Mouse (Mus musculus) CD4-positive, CD25-positive, alpha-beta regulatory T cell, adult 2 months (primary cell): ENCODE data around the gene Fam20c.

Source experiments
- DNase-seq: peaks from one replicate; pipeline ENCODE4 v3.0.0-alpha.2; 2012; ENCODE audit warnings: low read depth, low spot score

Gene Fam20c

DNA sequence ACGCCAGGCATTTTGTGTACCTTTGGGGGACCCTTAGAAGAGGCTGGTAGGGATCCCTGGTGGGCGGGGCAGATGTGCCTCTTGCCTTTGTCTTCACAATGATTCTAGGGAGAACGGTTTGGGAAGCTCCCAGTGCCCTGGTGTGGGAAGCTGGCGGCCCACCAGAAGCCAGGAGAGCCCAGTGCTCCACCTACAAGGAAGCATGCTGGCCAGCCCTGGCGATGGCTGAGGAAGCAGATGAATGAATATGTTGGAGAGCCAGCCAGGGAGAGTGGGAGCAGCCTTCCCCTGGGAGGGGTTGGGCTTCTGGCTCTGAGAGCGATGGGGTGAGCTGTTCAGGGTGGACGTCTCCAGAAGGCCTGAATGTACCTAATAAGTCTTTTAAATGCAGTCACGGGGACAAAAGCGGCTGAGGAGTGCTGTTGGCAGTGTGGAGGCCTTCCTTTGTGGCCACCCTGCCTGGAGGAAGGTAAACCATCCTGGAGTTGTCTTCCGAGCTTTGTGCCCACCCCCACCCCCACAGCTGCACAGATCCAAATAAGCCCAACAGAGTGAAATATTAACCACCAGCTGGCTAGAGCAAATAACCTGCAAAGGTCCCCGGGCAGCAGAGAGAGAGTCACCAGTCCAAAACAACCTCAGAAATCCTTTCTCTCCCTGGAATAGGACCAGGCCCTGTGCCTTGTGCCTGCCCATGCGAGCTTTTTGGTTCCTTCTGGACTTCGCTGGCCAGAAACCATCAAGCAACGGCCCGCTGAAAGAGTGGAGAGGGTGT lies 2.2 kb downstream of the Fam20c start:
- no peak for DNase-seq

DNA sequence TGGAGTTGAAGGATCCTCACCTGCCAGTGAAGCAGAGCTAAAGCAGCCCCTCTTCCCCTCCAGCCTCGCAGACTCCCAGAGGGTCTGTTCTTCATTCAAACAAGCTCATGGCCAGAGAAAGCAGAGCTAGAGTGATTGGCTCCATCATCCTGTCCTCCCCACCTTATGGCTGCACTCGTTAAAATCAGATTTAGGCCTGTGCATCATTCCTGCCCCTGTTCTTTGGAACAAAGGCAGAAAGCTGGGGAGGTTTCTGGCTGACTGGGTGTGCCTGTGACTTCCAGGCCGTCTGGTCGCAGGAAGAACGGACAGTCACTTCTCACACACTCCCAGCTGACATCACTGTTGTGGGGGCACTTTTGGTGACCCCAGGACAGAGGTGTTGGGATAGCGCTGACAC lies 2.8 kb downstream of the Fam20c start:
- DNase-seq: no peak

DNA sequence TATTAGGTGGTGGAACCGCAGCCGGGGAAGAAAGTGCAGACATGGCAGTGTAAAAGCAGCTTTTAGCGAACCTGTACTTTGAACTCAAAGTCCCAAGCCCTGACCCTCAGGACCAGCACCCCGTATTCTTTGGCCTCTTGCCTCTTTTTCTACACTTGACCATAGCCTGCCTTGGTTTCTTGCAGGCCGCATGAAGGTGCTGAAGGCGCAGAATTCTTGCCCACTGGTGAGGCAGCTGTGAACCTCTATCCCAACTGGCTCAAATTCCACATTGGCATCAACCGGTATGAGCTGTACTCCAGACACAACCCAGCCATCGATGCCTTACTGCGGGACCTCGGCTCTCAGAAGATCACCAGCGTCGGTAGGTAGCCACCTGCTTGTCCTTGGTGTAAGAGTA lies 3.3 kb downstream of the Fam20c start:
- DNase-seq: no peak

DNA sequence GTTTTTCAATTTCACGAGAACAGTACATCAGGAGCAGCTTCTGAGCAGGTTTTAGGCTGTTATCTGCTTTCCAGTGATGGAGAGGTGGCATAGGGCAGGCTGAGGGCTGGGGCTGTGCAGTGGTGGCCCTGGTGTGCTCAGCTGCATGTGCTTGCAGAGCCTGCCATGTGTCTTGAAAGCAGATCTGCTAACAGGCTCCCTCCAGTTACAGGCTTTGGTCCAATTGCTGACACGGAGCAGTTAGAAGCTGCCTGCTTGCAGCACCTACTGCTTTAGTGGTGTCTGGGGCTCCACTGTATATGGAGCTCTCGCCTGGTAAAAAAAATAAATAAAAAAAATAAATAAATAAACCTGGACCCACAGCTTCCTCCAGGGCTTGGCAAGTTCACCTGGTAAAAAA lies 4.2 kb downstream of the Fam20c start:
- DNase-seq: no peak

DNA sequence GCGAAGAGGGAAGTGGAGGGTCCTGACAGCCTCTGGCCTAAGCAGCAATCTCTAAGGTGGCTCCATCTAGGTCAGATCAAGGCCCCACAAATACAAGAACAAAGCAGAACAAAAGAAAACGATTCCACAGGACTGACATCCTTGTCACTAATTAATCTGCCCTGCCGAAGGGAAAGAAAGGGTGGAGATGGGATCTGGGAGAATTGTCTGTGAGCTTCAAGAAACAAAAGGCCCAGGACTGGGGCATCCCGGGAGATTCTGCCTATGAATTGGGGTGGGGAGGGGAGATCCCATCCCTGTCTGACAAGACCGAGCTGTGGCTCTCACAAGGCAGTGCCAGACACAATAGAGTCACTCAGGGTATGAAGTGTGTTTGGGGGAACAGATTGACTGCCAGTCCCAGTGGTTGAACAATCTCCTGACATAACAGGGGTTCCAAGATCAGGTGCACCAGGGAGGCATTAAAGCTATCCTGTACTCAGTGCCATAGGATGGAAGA lies 7.6 kb downstream of the Fam20c start:
- no peak for DNase-seq

DNA sequence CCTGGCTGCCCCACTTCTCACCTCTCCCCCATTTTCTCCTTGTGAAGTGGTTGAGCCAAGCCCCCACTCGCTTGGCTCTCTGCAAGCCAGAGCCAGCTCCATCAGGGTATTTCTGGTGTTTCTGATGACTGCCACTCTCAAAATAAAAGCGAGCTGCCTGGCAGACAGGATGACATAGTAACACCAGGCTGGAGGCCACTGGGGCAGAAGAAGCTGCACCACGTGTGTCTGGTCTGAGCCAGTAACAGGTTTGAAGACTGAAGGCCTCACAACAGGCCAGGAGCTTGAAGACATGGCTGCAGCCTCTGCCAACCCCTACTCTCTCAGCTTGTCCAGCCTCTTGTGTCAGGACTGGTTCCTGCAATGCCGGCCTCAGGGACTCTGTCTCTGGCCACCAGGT lies 8.0 kb downstream of the Fam20c start:
- DNase-seq: no peak

DNA sequence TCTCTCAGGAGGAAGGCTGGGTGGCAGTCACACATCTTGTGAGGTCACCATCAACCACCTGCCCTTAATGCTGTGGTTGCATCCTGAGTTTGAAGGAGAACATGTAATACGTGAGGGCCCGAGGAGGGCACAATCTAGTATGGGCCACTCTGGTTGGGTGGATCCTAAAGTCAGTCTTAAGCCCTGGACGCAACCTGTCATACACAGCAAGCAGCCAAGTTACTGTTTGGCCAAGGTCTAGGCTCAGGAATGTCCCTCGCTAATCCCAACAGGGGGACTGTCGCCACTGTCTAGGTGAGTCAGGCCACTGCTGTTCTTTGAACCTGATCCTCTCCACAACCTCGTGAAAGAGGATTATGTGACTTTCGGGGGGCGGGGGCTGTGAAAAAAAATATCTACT lies 10.3 kb downstream of the Fam20c start:
- DNase-seq: no peak

DNA sequence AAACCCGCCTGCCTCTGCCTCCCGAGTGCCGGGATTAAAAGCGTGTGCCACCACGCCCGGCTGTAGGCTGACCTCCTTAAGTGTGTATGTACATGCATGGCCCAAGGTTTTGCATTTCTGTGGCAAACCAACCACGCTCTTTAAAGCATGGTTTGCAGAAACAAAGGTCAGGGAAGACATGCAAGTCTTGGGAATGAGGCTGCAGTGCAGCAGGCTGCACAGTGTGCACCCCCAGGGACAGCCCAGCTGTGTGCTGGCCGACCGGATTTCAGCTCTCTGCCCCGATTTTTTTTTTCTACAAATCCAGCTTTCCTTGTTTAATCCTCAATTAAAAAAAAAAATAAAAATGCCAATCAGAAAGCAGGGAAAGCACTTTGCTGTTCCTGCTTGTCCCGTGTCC lies 13.3 kb downstream of the Fam20c start:
- DNase-seq: no peak

DNA sequence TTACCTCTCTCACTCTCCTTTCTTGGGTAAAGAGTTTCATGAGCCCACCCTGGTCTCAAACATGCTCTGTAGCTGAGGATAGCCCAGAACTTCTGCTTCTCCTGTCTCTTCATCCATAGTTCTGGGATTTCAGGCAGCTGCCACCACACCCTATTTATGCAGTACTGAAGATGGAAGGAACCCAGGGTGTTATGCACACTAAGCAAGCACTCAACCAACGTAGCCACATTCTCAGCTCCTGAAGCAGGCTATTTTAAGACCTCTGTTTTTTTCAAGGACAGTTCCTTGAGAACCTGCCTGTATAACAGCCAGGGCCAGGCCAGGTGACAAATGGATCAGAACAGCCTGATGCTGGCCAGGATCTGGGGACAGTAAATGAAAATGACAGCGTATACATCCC lies 14.4 kb downstream of the Fam20c start:
- no peak for DNase-seq

DNA sequence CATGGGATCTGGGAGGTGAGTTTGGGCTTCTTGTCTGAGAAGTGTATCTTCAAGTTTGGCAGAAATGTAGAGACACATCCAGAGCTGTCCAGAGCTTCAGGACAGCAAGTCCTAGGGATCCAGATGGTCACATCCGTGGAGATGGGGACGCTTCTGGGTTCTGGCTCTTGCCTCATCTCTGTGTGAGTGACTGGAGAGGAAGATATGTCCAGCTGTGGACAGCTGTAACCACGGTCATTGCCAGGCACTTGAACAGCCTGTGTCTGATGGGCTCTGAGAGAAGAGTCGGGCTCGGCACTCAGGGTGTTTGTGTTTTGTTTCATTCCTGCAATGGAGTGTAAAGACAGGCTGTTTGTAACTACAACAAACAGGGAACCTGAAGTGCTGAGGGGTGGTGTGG lies 14.8 kb downstream of the Fam20c start:
- no peak for DNase-seq

DNA sequence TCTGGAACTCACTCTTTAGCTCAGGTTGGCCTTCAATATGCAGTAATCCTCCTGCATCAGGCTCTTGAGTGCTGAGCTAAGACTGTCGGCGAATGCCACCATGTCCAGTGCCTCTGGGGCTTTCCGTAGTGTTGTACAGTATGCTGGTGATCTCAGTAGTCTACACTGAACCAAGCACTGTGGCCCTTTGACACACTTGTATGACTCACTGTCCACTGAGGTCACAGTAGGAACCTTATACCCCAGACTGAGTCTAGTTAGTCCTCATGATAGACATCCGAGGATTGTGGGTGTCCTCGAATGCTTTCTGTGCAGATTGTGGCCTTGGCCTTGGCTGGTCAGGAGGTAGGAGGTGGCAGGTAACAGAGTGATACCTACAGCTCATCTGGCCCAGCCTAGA lies 20.8 kb downstream of the Fam20c start:
- no peak for DNase-seq

DNA sequence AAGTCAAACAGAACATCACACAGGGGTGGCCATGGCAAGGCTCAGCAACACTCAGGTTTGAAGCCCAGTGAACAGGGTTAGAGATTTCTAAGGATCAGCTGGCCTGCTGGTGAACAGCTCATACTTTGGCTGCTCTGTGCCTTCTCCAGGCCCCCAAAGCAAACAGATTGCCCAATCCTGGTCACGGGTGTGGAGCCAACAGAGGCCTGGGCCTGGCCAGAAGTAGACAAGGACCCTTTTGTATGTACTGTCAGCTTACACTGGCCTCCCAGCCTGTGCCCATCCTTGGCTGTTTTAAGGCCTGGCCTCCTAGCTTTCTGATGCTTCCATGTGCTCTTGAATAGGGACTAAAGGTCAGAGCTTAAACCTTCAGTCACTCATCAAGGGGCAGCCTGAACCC lies 22.0 kb downstream of the Fam20c start:
- no peak for DNase-seq

DNA sequence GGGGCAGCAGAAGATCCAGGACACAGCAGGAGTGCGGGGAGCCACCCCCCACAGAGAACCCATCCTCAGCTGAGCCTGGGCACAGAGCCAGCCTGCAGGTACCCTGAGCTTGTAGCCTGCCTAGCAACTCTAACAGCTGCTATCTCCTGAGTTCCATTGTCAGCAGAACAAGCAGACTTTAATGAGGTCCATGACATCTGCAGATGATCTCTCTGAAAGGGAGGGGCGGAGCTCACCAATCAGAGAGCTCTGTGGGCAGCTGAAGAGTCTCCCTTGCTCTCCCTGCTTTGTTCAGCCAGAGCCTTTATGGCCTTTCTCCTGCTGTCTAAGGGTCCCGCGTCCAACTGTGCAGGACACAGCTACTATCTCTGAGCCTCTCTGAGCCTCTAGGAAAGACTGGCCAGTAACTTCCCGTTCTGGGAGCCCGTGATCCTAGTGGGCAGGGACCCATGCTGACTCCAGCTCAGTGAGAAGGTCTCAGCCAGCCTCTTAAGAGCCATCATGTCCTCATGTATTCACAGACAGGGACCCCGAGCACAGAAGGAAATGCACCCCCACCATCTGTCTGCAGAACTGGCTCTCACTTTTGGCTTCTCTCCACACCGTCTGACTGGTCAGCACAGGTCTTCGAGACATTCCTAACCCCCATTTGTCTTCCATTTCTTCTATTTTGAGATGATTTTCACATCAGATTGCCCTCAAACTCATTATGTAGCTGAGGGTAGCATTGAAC lies 24.6 kb downstream of the Fam20c start:
- DNase-seq: no peak

DNA sequence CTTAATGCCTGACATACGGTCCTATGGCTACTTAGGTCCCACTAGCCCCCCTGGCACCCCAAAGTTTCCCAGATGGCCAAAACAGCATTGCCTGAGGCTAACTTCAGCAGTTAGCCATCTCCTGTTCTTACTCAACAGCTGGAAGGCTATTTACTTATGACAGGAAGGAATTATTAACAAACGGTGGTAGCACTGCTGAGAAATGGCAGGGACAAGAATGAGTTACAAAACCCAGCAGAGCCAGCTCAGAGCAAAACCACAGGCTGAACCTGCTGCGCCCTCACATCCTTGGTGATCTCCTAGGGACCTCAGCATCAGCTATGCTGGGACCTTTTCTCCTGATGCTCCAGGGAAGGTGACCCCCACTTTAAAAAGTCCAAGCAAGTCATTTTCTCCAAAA lies 25.3 kb downstream of the Fam20c start:
- no peak for DNase-seq

DNA sequence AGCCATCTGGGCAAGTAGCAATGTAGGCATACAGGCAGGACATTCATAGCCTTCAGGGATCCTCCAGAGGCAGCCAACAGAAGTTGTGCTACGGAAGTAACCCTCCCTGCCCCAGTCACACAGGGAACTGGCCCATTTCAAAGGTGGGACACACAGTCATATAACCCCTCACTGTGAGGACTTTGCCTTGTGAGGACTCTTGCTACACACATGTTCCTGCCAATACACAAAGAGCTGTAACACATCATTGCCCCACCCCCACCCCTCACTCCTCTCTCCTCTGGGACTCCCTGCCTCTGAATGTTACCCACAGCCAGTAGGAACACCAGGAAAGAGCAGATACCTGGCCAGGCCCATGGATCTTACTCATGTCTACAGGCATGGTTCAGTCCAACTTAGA lies 28.4 kb downstream of the Fam20c start:
- no peak for DNase-seq

DNA sequence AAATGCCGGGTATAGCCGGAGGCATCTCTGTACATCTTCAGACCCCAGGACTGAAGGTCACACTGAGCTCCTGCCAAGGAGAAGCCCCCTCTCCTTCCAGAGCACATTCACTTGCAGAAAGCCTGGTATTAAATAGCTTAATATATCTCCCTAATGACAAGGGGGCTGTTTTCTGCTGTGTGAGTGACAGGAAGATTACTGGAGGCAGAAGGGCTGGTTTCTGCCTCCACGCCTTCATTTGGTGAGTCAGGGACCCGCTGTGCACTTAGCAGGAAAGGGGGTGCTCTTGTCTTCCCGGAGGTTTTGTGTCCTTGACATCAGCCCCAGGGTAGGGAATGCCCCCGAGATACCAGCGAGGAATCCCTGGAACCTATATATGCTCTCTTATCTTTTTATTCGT lies 28.9 kb downstream of the Fam20c start:
- no peak for DNase-seq

DNA sequence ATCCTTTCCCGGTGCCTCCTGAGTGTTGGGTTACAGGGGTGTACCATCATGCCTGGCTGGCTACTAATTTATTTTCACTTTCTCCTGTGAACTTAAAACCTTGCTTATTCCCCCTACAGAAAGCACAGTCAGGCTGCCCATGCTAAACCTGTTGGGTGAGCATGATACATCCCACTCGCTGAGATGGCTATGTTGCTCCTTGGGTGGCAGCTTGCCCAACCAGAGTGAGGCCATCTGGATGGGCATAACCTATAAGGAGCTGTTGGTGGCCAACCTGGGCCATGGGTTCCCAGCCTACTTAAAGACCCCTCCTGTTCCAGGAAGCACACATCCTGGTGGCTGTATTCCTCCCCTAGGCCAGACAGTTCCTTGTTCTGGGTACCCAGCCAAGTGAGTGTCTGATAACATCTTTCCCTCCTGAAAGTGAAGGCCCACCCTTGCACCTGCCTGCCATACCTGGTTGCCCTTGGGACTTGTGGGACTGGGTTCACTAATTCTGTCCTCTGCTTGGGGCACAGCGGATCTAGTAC lies 31.7 kb downstream of the Fam20c start:
- DNase-seq: no peak

DNA sequence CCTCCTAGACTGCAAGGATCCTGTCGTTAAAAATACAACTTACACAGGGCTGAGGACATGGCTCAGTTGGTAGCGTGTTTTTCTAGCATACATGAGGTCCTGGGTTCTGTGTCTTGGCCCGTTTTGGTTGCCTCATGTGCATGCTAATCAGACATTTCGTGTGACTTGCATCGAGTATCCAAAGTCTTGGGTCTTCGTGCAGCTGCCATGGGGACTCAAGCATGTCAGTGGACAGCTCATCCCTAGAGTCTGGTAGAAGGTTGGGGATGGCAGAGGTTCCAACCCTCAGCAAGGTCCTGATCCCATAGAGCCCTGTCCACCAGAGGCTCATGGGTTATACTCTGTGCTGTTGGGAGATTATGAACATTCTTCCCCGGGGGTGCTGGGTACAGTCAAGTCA lies 33.3 kb downstream of the Fam20c start:
- no peak for DNase-seq

DNA sequence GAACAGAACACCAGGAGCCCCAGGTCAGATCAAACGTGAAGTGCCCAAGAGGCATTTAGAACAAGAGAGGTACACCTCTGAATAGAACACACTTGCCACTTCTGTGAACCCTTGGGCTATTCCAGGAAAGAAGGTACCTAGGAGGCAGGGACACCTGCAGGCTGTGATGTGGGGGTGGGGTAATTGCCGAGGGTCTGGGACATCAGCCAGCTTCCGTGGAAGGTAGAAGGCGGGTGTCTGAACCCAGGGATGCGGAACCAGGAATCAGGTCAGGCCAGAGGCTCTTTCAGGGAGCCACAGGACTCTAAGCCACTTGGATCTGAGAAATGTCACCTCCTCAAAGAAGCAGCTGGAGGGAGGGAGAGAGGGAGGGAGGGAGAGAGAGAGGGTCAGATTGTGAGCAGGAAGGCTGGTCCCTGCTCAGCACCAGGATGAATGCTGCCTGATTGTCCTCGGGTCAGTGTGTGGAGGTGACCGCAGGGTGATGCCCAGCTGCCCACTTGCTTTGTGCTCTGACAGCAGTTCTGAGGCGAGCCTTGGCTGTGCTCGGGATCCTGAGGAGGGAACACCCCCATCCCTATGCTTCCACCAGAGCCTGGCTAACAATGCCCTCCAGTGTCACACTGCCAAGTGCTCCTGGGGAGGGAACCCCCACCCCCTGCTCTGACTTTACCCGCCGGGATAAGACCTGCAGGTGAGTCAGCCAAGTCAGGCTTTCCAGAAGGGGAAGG lies 34.3 kb downstream of the Fam20c start:
- no peak for DNase-seq

DNA sequence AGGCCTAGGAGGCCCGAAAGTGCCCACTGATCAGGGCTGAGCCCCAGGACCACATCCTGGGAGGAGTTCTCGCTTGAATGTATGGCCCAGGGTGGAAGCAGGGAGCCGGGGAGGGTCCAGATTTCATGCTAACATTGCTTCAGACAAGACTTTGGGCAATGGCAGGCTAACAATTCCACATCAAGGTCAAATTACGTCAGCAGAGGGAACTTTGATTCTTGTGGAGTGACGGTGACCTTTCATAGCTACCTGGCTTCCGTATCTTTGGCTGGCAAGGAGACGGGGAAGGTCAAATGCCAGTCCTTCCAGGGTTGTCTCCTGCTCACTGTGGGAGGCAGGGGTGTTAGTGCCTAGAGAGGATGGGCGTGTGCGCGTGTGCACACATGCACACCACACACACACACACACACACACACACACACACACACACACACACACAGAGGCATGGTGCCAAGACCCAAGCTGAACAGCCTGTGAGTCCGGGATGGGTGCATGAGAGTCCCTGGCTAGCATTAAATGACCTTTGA lies 36.7 kb downstream of the Fam20c start:
- DNase-seq: no peak

DNA sequence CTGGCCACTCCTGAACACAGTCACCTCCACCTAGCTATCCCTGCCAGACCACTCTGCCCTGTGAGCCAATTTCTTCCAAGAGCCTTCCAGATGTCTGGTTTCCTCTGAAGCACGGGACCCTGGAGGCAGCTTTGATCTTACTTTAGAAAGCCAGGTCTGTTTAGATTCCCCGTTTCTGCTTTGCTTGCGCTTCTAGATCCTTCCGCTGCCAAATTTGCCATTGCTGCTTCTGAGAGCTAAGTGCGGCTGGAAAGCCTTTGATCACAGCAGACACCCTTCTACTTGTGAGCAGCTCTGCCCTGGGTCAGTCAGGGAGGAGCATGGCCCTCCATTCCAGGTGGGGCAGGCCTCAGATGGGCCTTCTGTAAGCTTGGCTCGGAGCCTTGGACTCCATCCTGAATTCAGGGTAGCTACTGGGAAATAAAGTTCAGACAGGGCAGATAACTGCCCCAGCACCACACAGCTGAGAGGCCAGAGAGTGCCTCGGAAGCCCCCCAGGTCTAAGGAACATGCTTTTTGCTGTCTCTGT lies 47.3 kb downstream of the Fam20c start:
- DNase-seq: no peak

DNA sequence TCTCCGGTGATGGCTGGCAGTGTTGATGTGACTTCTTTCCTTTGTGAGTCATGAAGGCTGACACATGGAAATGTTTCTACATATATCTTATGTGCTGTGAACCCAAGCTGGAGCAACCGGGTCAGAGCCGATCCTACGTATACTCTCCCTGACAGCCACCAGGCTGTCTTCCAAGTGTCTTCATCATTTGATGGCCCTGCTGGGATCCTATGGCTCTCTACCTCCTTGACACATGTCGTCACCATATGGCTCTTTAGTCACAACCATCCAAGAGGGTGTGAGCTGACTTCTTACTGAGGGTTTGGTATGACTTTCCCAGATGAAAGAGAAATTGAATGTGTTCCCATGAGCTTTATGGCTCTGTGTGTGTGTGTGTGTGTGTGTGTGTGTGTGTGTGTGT lies 50.0 kb downstream of the Fam20c start:
- no peak for DNase-seq
